Mouse (Mus musculus): ENCODE results near the gene Ankrd36.

- TF ChIP-seq POLR2A (IDR thresholded peaks at IDR 0.05; ENCODE audit: low read depth, low read length) (no peak), CTCF (IDR thresholded peaks at IDR 0.05; ENCODE audit: extremely low read depth, insufficient read length, insufficient replicate concordance, low read depth, low read length) (no peak)
Measured at GRCm38 (mm10) chr11:5595381-5595791, 25.9 kb downstream of the Ankrd36 start.

All from small intestine, adult 2 months (tissue).